Mouse (Mus musculus) heart, embryonic 15.5 days (tissue): Measurements from ENCODE around the gene Mpv17l2. TPM values are rescaled to one million over a fixed set of nuclear protein-coding genes. Genes with fewer than 3 reads are reported as not detected.

Source experiments
- ATAC-seq: fragments of 200-750 bp; cut with Nextera tagmentation; replicated peaks from 2 replicates; pipeline ENCODE4 v1.8.0; 2017; ENCODE audit warnings: low read depth, moderate TSS enrichment; ENCODE audit not compliant: insufficient number of reproducible peaks, insufficient read depth, low FRiP score
- H3K27ac ChIP-seq: fragments of 300-500 bp; sonication (generic); 2 replicates; pipeline ENCODE4 v1.5.1; 2015; ENCODE audit warnings: mild to moderate bottlenecking, inconsistent platforms
- H3K27me3 ChIP-seq: fragments of 300-500 bp; sonication (generic); 2 replicates; pipeline ENCODE4 v1.6.1; 2015; ENCODE audit warnings: inconsistent platforms
- H3K36me3 ChIP-seq: fragments of 300-500 bp; sonication (generic); 2 replicates; pipeline ENCODE4 v1.6.1; 2015; ENCODE audit warnings: mild to moderate bottlenecking, inconsistent platforms
- H3K4me1 ChIP-seq: fragments of 300-500 bp; sonication (generic); replicated peaks from 2 replicates; pipeline ENCODE4 v1.6.1; 2015; ENCODE audit warnings: inconsistent platforms
- H3K4me2 ChIP-seq: fragments of 300-500 bp; sonication (generic); 2 replicates; pipeline ENCODE4 v1.6.1; 2015; ENCODE audit warnings: inconsistent platforms, mild to moderate bottlenecking, moderate library complexity
- H3K4me3 ChIP-seq: fragments of 300-500 bp; sonication (generic); 2 replicates; pipeline ENCODE4 v1.5.1; 2015; ENCODE audit warnings: mild to moderate bottlenecking, inconsistent platforms
- H3K9ac ChIP-seq: fragments of 300-500 bp; sonication (generic); 2 replicates; pipeline ENCODE4 v1.6.1; 2015; ENCODE audit warnings: mild to moderate bottlenecking, inconsistent platforms
- H3K9me3 ChIP-seq: fragments of 300-500 bp; sonication (generic); replicated peaks from 2 replicates; pipeline ENCODE4 v1.6.1; 2016; ENCODE audit warnings: inconsistent platforms
- WGBS: fragments of 180-500 bp; shearing (Covaris S2); methylation state at CpG from one replicate; pipeline ENCODE4 v1.1.7; 2015; ENCODE audit warnings: mixed read lengths; 5-methylcytosine and 5-hydroxymethylcytosine counted together
- polyA plus RNA-seq: library from polyadenylated mRNA; unstranded; fragments of >200 nt; fragmentation: Nextera tagmentation; extraction: Ambion mirVana; gene quantifications from 2 replicates; pipeline ENCODE4 v1.2.1, GENCODE M21; 2015

The Mpv17l2 gene
- polyA plus RNA-seq, 1 experiment from 2014 or later = 43.0 TPM

GRCm38 (mm10) chr8:70789046-70789445 lies 28.3 kb upstream of the Mpv17l2 start:
- Histone ChIP-seq H3K9me3 (no peaks in the 10 kb centered on the region), H3K4me3 (no peak overlapping the region), H3K36me3 (peaks cover 22% of the 10 kb centered on the region), H3K27me3 (peaks cover 5% of the 10 kb centered on the region; the same call in 1 of the 2 replicates), H3K4me1 (peaks cover 35% of the 10 kb centered on the region), H3K27ac (no peak overlapping the region), H3K9ac (no peak overlapping the region), H3K4me2 (no peak overlapping the region)
- 75% methylated on average over 10 of the region's 10 CpGs for WGBS
- ATAC-seq = no peak

DNA sequence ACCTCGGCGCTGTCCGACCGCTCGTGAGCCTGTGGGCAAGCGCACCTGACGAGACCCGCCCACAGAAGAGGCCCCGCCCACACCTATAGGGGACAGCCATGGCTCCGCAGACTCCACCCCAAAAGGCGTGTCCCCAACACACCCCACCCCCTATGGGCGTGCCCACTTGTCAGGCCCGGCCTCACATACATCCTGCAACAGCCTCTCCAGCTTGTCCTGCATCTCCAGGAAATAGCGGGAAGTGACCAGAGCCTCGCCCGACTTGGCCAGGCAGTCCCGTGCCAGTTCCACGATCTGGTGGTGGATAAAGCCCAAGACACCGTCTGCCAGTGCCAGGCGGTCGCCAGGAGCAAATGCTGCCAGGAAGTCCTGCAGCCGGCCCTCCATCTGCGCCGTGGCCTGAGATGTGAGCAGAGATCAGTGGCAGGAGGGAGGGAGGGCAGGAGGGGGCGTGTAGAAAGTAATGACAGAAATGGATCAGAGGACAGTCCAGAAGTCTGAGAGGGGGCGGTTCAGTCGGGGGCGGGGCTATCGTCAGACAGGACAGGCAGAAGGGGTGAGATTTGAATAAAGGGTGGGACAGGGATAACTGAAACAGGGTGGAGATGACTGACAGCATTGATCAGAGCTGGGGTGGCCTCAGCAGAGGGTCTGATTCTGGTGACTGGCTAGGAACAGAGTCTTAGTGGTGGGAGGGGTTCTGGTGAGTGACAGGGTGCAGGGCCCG lies 27.4 kb upstream of the Mpv17l2 start:
- 24% methylated on average over 30 of the region's 30 CpGs for WGBS
- ATAC-seq = no peak
- Histone ChIP-seq H3K9ac (no peak overlapping the region), H3K4me1 (peaks cover 35% of the 10 kb centered on the region), H3K4me3 (0 out of 2 replicates have a peak overlapping the region, but pooled peaks have one; percentile 5), H3K27ac (no peak overlapping the region), H3K9me3 (no peaks in the 10 kb centered on the region), H3K4me2 (peak overlapping the region; percentile 3; the same call in 1 of the 2 replicates), H3K36me3 (peaks cover 28% of the 10 kb centered on the region), H3K27me3 (no peaks in the 10 kb centered on the region)

DNA sequence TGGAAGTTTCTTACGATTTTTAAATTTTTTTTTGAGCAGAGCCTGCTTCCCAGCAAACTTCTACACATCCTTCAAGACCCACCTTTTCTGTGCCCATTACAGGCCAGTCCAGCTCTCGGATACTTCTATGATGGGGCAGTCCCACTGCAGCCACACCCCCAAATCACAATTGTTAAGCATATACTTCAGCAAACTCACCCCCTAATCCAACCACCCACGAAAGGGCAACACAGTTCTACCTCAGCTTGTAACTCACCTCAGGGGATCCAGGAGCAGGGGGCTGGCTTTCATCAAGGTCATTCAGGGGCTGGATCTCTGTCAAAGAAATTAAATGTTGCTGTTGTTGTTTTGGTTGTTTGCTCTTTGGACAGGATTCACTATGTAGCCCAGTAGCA lies 26.3 kb upstream of the Mpv17l2 start:
- Histone ChIP-seq H3K4me1 (peaks cover 28% of the 10 kb centered on the region), H3K36me3 (peaks cover 31% of the 10 kb centered on the region), H3K27ac (no peak overlapping the region), H3K9me3 (no peaks in the 10 kb centered on the region), H3K27me3 (no peaks in the 10 kb centered on the region), H3K4me2 (no peak overlapping the region), H3K4me3 (no peak overlapping the region), H3K9ac (no peak overlapping the region)
- ATAC-seq = no peak
- 93% methylated on average over 3 of the region's 3 CpGs for WGBS

DNA sequence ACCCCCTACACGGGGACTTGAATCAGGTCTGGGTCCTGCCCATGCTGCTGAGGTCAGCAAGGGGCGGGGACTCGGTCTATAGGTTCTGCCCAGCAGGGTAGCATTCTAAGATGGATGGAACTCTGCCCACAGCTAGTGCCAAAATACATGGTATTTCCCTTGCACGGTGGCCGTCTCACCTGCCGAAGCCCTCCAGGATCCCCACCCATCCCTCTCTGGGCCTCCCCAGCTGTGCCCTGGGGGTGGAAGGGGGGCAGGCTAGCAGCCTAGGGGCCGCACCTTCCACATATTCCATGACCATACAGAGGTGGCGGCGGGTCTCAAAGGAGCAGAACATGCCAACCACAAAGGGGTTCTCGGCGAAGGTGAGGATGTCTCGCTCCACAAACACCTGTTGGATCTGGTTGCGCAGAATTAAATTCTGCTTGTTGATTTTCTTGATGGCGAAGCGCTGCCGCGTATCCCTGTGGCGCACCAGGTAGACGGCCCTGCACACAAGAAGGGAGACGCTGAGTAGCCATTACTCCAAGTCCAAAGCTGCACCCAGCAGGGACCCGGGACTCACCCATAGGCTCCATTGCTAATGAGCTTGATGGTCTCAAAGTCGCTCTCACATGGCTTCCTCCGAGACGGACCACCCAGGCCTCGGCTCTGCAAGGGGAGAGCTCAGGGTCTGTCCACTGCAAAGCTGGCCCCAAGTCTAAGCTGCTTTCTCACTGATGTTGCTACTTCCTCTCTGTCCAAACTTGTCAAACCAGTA lies 25.7 kb upstream of the Mpv17l2 start:
- WGBS = 88% methylated on average over 25 of the region's 25 CpGs
- Histone ChIP-seq H3K36me3 (peaks cover 32% of the 10 kb centered on the region), H3K27ac (no peak overlapping the region), H3K4me2 (no peak overlapping the region), H3K4me1 (peaks cover 23% of the 10 kb centered on the region), H3K27me3 (no peaks in the 10 kb centered on the region), H3K4me3 (no peak overlapping the region), H3K9me3 (no peaks in the 10 kb centered on the region), H3K9ac (no peak overlapping the region)
- no peak for ATAC-seq

DNA sequence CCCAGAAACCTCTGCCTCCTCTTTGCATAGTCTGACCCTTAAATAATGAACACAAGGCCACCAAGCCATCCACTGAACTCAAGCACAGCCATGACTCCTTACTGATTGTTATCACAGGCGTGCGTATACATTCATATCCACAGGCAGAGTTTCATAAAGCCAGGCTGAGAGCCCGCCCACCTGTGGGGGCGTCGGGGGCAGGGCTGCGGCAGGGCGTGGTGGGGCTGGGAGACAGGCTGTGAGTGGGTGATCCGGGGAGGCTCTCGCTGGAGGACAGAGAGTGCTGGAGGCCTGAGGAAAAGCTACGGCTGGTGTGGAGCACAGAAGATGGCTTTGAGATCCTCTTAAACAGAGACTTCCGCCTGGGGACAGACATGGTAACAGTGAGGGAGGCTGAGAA lies 19.3 kb upstream of the Mpv17l2 start:
- no peak overlapping the region for H3K27ac ChIP-seq
- H3K27me3 ChIP-seq = no peaks in the 10 kb centered on the region
- H3K4me2 ChIP-seq = no peak overlapping the region
- no peak overlapping the region for H3K4me3 ChIP-seq
- no peaks in the 10 kb centered on the region for H3K9me3 ChIP-seq
- WGBS = 76% methylated on average over 11 of the region's 11 CpGs
- ATAC-seq = no peak
- H3K4me1 ChIP-seq = peaks cover 25% of the 10 kb centered on the region
- peaks cover 35% of the 10 kb centered on the region for H3K36me3 ChIP-seq
- no peak overlapping the region for H3K9ac ChIP-seq

- Histone ChIP-seq H3K9me3 (no peaks in the 10 kb centered on the region), H3K36me3 (peaks cover 36% of the 10 kb centered on the region), H3K4me2 (peak within 1 kb of the TSS; percentile 96), H3K4me3 (peak within 1 kb of the TSS; percentile 92), H3K4me1 (peaks cover 46% of the 10 kb centered on the region), H3K27me3 (no peaks in the 10 kb centered on the region), H3K9ac (peak within 1 kb of the TSS; percentile 100), H3K27ac (peak within 1 kb of the TSS; percentile 98)
- peak; percentile 91 for ATAC-seq
- under 1% methylated on average over 94 of the region's 94 CpGs for WGBS
Measured at GRCm38 (mm10) chr8:70776496-70777444, 16.0 kb upstream of the Mpv17l2 start, which contains the start of gene Pik3r2. TSS of gene Pik3r2 (minus strand) at chr8:70776713.

GRCm38 (mm10) chr8:70775851-70776495 lies 15.2 kb upstream of the Mpv17l2 start:
- Histone ChIP-seq H3K27me3 (no peaks in the 10 kb centered on the region), H3K4me1 (peaks cover 46% of the 10 kb centered on the region), H3K36me3 (peaks cover 38% of the 10 kb centered on the region), H3K9me3 (no peaks in the 10 kb centered on the region), H3K27ac (peak overlapping the region; percentile 98), H3K4me2 (peak overlapping the region; percentile 96), H3K4me3 (peak overlapping the region; percentile 92), H3K9ac (peak overlapping the region; percentile 100)
- WGBS = 4% methylated on average over 34 of the region's 34 CpGs
- no peak for ATAC-seq

- WGBS = 82% methylated on average over 5 of the region's 5 CpGs
- peak overlapping the region; percentile 92 for H3K4me3 ChIP-seq
- ATAC-seq = no peak
- peak overlapping the region; percentile 100 for H3K9ac ChIP-seq
- H3K36me3 ChIP-seq = peaks cover 38% of the 10 kb centered on the region
- no peaks in the 10 kb centered on the region for H3K27me3 ChIP-seq
- H3K9me3 ChIP-seq = no peaks in the 10 kb centered on the region
- peak overlapping the region; percentile 96 for H3K4me2 ChIP-seq
- peaks cover 46% of the 10 kb centered on the region for H3K4me1 ChIP-seq
- H3K27ac ChIP-seq = no peak overlapping the region
Measured at GRCm38 (mm10) chr8:70775227-70775626, 14.5 kb upstream of the Mpv17l2 start.

- H3K9ac ChIP-seq = peak overlapping the region; percentile 100; the same call in 1 of the 2 replicates
- H3K36me3 ChIP-seq = peaks cover 37% of the 10 kb centered on the region
- no peak overlapping the region for H3K27ac ChIP-seq
- H3K4me1 ChIP-seq = peaks cover 46% of the 10 kb centered on the region
- H3K27me3 ChIP-seq = no peaks in the 10 kb centered on the region
- no peaks in the 10 kb centered on the region for H3K9me3 ChIP-seq
- WGBS = 93% methylated on average over 18 of the region's 18 CpGs
- H3K4me2 ChIP-seq = 0 out of 2 replicates have a peak overlapping the region, but pooled peaks have one; percentile 96
- ATAC-seq = no peak
- no peak overlapping the region for H3K4me3 ChIP-seq
Measured at GRCm38 (mm10) chr8:70774740-70775139, 14.0 kb upstream of the Mpv17l2 start.

- no peaks in the 10 kb centered on the region for H3K9me3 ChIP-seq
- ATAC-seq = 0 out of 2 replicates have a peak, but pooled peaks have one; percentile 13
- peak overlapping the region; percentile 13; the same call in 1 of the 2 replicates for H3K4me2 ChIP-seq
- no peak overlapping the region for H3K4me3 ChIP-seq
- H3K27ac ChIP-seq = peak overlapping the region; percentile 75
- peaks cover 49% of the 10 kb centered on the region for H3K4me1 ChIP-seq
- peak overlapping the region; percentile 29; the same call in 1 of the 2 replicates for H3K9ac ChIP-seq
- peaks cover 34% of the 10 kb centered on the region for H3K36me3 ChIP-seq
- no peaks in the 10 kb centered on the region for H3K27me3 ChIP-seq
- WGBS = 34% methylated on average over 9 of the region's 9 CpGs
Measured at GRCm38 (mm10) chr8:70773833-70774232, 13.1 kb upstream of the Mpv17l2 start.
